Mouse (Mus musculus) right cerebral cortex, adult 18-20 months (tissue): Measurements from ENCODE around the gene Kif21a.

Experiments
- DNase-seq: peaks from one replicate; pipeline ENCODE4 v3.0.0; 2022; ENCODE audit warnings: mixed read lengths

Gene Kif21a

DNA sequence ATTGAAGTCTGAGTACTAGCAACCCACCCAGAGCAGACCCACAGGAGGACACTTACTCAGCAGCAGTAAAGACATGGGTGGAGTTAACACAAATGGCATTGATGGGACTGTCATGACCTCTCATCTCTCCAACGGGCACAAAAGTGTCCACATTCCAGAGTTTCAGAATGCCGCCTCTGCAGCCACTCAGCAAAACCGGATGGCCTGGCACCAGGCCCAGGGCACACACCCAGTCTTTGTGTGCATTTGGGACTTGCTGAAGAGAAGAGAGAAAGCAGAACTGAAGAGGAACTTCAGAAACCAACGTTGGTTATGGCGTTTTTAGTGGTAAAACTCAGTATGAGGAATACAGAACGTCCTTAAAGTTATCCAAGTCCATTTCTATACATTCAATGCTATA lies 114.2 kb downstream of the Kif21a start:
- DNase-seq = no peak

GRCm38 (mm10) chr15:90931451-90931850 lies 118.3 kb downstream of the Kif21a start:
- no peak for DNase-seq

DNA sequence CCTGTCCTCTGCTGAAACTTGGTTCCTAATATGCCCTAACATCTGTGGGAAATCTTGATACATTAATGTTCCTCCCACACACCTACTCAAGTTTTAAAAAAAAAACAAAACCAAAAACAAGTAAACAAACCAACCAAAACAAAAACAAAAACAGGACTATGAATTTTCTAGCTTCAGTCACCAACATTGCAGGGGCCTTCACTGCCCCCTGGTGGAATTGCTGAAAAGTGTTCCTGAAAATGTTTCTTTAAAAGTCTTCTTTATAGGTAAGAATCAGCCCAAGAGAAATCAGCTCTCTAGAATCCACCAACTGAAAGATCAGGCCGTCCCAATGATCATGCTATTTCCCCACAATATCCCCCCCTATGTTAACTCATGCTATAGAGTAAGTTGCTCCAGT lies 120.7 kb downstream of the Kif21a start:
- DNase-seq = no peak

DNA sequence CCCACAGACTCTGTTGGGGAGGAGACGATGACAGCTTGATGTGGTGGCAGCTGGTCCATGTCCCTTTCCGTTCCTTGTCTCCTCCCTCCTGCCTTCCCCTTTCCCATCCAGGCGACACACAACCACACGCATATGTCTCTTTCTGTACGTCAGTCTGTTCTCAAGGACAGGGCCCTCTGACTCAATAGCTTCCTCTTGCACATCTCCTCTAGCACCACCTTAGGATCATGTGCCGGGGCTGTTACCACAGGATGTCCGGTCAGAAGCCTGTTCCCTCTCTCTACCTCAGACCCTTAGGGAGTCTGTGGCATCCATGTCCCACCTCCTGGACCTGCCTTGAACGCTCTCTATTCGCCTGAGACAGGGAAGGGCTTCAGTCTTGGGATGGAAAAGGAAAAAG lies 153.3 kb downstream of the Kif21a start:
- DNase-seq = no peak

DNA sequence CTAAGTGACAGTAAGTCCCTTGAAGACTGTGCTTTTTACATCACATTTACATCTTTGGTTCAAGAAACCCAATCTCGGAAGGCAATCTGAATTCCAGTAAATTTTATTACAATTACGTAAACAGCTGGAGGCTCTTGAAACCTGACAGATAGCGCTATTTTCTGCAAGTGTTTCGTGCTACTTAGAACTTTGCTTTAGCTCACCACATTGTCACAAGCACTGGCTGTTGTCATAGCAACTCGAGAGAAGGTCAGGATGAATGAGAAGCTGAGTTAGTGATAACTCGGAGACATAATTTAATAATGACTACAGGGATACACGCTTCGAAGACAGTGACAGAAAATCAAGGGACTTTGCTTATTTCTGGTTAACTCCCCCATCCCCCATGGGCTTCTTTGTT lies 162.3 kb downstream of the Kif21a start:
- peak; percentile 20 for DNase-seq
